Mouse (Mus musculus): ENCODE measurements at regions not wholly inside any gene's neighbourhood (a gene's known extent, or its start where the extent isn't known, plus 50 kb on each side); places are given as distances from the start of the nearest gene placed in this dataset.
A peak's percentile ranks its signal among the peaks of the same experiment; 100 is the strongest.

- no peak for DNase-seq (ENCODE audit: low spot score in 2 of 2)
Measured at GRCm38 (mm10) chr8:46411877-46412625, 58.8 kb upstream of the Acsl1 start.

- peak; percentile 23 to 47 for DNase-seq (ENCODE audit: low spot score in 2 of 2)
Measured at GRCm38 (mm10) chr8:46413349-46414024, 57.4 kb upstream of the Acsl1 start.

- DNase-seq (ENCODE audit: low spot score in 2 of 2), result peak; percentile 17 to 47
Measured at GRCm38 (mm10) chr8:46414874-46415273, 56.0 kb upstream of the Acsl1 start.

GRCm38 (mm10) chr8:46419402-46419801 is 51.4 kb upstream of the Acsl1 start:
- DNase-seq (ENCODE audit: low spot score in 2 of 2), result no peak

GRCm38 (mm10) chr8:46420476-46420875 is 50.4 kb upstream of the Acsl1 start:
- DNase-seq (ENCODE audit: low spot score in 2 of 2), result no peak

Measured in heart, adult 9 months (tissue).